In genomic region chr13:58485011-58485410, GRCm38 (mm10) we compare ENCODE assay signal across 25 mouse cellular contexts.
"Had no signal": no experiment of that assay in that cellular context is flagged by ENCODE, and none has a peak within 500 bp of the region (broad histone marks: within the 10 kb centered on the region; RNA-seq: fewer than 3 reads in every experiment).

No protein-coding gene starts in this region.

- H3K27me3 ChIP-seq: embryonic facial prominence, embryonic 12.5 days; embryonic facial prominence, embryonic 13.5 days; embryonic facial prominence, embryonic 15.5 days; forebrain, embryonic 12.5 days; forebrain, embryonic 13.5 days; heart, embryonic 12.5 days had no signal

- DNase-seq: cerebellum, adult 9-10 months; cerebellum, adult 9-11 months; cerebellum, postnatal 10 days; cerebellum, postnatal 25 days; cerebellum, postnatal 36 days; embryo, embryonic 11 days; gastrocnemius, adult 2 months; gastrocnemius, postnatal 10 days; gastrocnemius, postnatal 14 days; gastrocnemius, postnatal 25 days; gastrocnemius, postnatal 36 days; heart, adult 11 months; heart, adult 18-20 months; heart, adult 2 months had no signal

- H3K4me3 ChIP-seq: embryonic facial prominence, embryonic 10.5 days; embryonic facial prominence, embryonic 12.5 days; embryonic facial prominence, embryonic 13.5 days; embryonic facial prominence, embryonic 15.5 days; erythroblast, embryonic 14.5 days; forebrain, embryonic 10.5 days; forebrain, embryonic 12.5 days; forebrain, embryonic 13.5 days; gastrocnemius, adult 2 months; heart, adult 2 months; heart, embryonic 10.5 days; heart, embryonic 12.5 days had no signal

- H3K36me3 ChIP-seq: embryonic facial prominence, embryonic 10.5 days; embryonic facial prominence, embryonic 12.5 days; embryonic facial prominence, embryonic 13.5 days; embryonic facial prominence, embryonic 15.5 days; forebrain, embryonic 10.5 days; forebrain, embryonic 12.5 days; heart, embryonic 10.5 days; heart, embryonic 12.5 days had no signal

- H3K9me3 ChIP-seq: embryonic facial prominence, embryonic 10.5 days; embryonic facial prominence, embryonic 12.5 days; embryonic facial prominence, embryonic 13.5 days; embryonic facial prominence, embryonic 15.5 days; forebrain, embryonic 10.5 days; forebrain, embryonic 12.5 days; forebrain, embryonic 13.5 days; heart, embryonic 10.5 days; heart, embryonic 12.5 days had no signal

- H3K27ac ChIP-seq: embryonic facial prominence, embryonic 10.5 days; embryonic facial prominence, embryonic 12.5 days; embryonic facial prominence, embryonic 13.5 days; embryonic facial prominence, embryonic 15.5 days; forebrain, embryonic 10.5 days; forebrain, embryonic 12.5 days; forebrain, embryonic 13.5 days; gastrocnemius, adult 2 months; heart, adult 2 months; heart, embryonic 10.5 days had no signal

- H3K4me1 ChIP-seq: embryonic facial prominence, embryonic 12.5 days; embryonic facial prominence, embryonic 13.5 days; embryonic facial prominence, embryonic 15.5 days had no signal

- H3K9ac ChIP-seq: embryonic facial prominence, embryonic 12.5 days; embryonic facial prominence, embryonic 13.5 days; embryonic facial prominence, embryonic 15.5 days; forebrain, embryonic 12.5 days; forebrain, embryonic 13.5 days; heart, embryonic 12.5 days had no signal

- ATAC-seq: forebrain, embryonic 13.5 days had no signal

- H3K4me2 ChIP-seq: embryonic facial prominence, embryonic 12.5 days; embryonic facial prominence, embryonic 13.5 days; embryonic facial prominence, embryonic 15.5 days; forebrain, embryonic 12.5 days; forebrain, embryonic 13.5 days; heart, embryonic 11.5 days; heart, embryonic 12.5 days had no signal
